ENCODE assay signal across 9 mouse cellular contexts in genomic region chr9:63816540-63816939, GRCm38 (mm10). TPM values are rescaled to one million over a fixed set of nuclear protein-coding genes. Genes with fewer than 3 reads are reported as not detected.
DNase-seq lines count a peak whose midpoint lies in the region; ATAC-seq and TF ChIP-seq lines count a peak whose summit lies in the region.
"Had no signal": no experiment of that assay in that cellular context is flagged by ENCODE, and none has a peak within 500 bp of the region (broad histone marks: within the 10 kb centered on the region; RNA-seq: fewer than 3 reads in every experiment).

No protein-coding gene starts in this region.

- peaks cover 8% of the 10 kb centered on the region; the same call in 1 of the 2 replicates for H3K9me3 ChIP-seq in heart, embryonic 12.5 days (replicated peaks)

- 69% methylated on average over 2 of the region's 2 CpGs for WGBS in lung, adult 2 months
- WGBS in thymus, adult 2 months = 78% methylated on average over 2 of the region's 2 CpGs
- WGBS in heart, embryonic 12.5 days = 50% methylated on average over 2 of the region's 2 CpGs

- no peaks in the 10 kb centered on the region for H3K4me1 ChIP-seq in lung, adult 2 months (ENCODE audit: control insufficient read depth, insufficient read depth, low read length)
- H3K4me1 ChIP-seq in thymus, adult 2 months (replicated peaks; ENCODE audit: control insufficient read depth, insufficient read depth, low read length) = no peaks in the 10 kb centered on the region
- no peaks in the 10 kb centered on the region for H3K4me1 ChIP-seq in heart, embryonic 12.5 days (replicated peaks)

- TF ChIP-seq CTCF in lung, adult 2 months (IDR thresholded peaks at IDR 0.05; ENCODE audit: insufficient read depth, low read length) = 0 out of 2 replicates have a peak, but pooled peaks have one; percentile 36
- peak; percentile 69; the same call in 1 of the 2 replicates for TF ChIP-seq CTCF in thymus, adult 2 months (IDR thresholded peaks at IDR 0.05; ENCODE audit: borderline replicate concordance, control insufficient read depth, extremely low read depth, insufficient read depth, low read length, poor library complexity)

- H3K27ac ChIP-seq in thymus, adult 2 months (ENCODE audit: control insufficient read depth, insufficient read depth, low read length) = no peak overlapping the region
- no peak overlapping the region for H3K27ac ChIP-seq in heart, embryonic 12.5 days (ENCODE audit: poor library complexity, severe bottlenecking)

- TF ChIP-seq POLR2A in lung, adult 2 months (IDR thresholded peaks at IDR 0.05; ENCODE audit: borderline replicate concordance, extremely low read depth, low read depth, low read length) = no peak
- TF ChIP-seq POLR2A in thymus, adult 2 months (IDR thresholded peaks at IDR 0.05; ENCODE audit: control insufficient read depth, extremely low read depth, insufficient read depth, low read length, poor library complexity) = no peak

- no peaks in the 10 kb centered on the region for H3K36me3 ChIP-seq in thymus, adult 2 months (ENCODE audit: control insufficient read depth, insufficient read depth, low read length)
- no peaks in the 10 kb centered on the region for H3K36me3 ChIP-seq in heart, embryonic 12.5 days

- H3K4me2 ChIP-seq in heart, embryonic 12.5 days = no peak overlapping the region

- DNase-seq in adrenal gland, postnatal 10 days = peak; percentile 29
- DNase-seq in adrenal gland, adult 18-20 months (ENCODE audit: low spot score in 2 of 2) = no peak
- DNase-seq in lung, adult 2 months = no peak
- DNase-seq in lung, postnatal 14 days = no peak
- DNase-seq in c-Kit-positive CD71-positive TER-119-positive erythroid progenitor cells, embryonic 14.5 days (ENCODE audit: low spot score) = peak; percentile 37
- DNase-seq in thymus, adult 2 months = peak; percentile 47
- DNase-seq in right cerebral cortex, adult 2 months (ENCODE audit: low spot score in 2 of 2) = no peak

- H3K27me3 ChIP-seq in thymus, adult 2 months (ENCODE audit: control insufficient read depth, insufficient read depth, low read length) = no peaks in the 10 kb centered on the region
- no peaks in the 10 kb centered on the region for H3K27me3 ChIP-seq in heart, embryonic 12.5 days (replicated peaks)

- ATAC-seq in heart, embryonic 12.5 days (ENCODE audit: insufficient number of reproducible peaks, low FRiP score) = no peak
- ATAC-seq: forebrain, embryonic 14.5 days had no signal

- H3K9ac ChIP-seq in heart, embryonic 12.5 days = no peak overlapping the region

- no peak overlapping the region for H3K4me3 ChIP-seq in lung, adult 2 months (replicated peaks; ENCODE audit: extremely low read depth, low read depth, low read length)
- no peak overlapping the region for H3K4me3 ChIP-seq in thymus, adult 2 months (ENCODE audit: control insufficient read depth, insufficient read depth, low read length)
- H3K4me3 ChIP-seq in heart, embryonic 12.5 days = no peak overlapping the region

RNA-seq across cellular contexts. Expression of gene Smad3, which starts 58.7 kb away (rescaled TPM):
- 10 to 100 TPM; 24.4 to 31.8 TPM for total RNA-seq in adrenal gland, postnatal 10 days (2021)
- 10 to 100 TPM; 24.6 to 25.2 TPM for total RNA-seq in adrenal gland, adult 18-20 months (2021)
- polyA plus RNA-seq in lung, adult 2 months (2012; rRNA removed) = 34.6 and 41.0 TPM in 2 replicates
- 63.4 and 70.9 TPM in 2 replicates for polyA plus RNA-seq in thymus, adult 2 months (2012; rRNA removed)
- 17.0 and 18.9 TPM in 2 replicates for polyA plus RNA-seq in heart, embryonic 12.5 days (2016; fragmentation: Nextera tagmentation; extraction: Ambion mirVana)

Comparison
In these comparisons a context has a peak if more than half of its experiments do, and no peak if none do; other contexts are left out.
1. DNase-seq: peak in adrenal gland, postnatal 10 days (single experiment), c-Kit-positive CD71-positive TER-119-positive erythroid progenitor cells, embryonic 14.5 days (single experiment) and thymus, adult 2 months (single experiment); none in adrenal gland, adult 18-20 months (0 of 2), lung, adult 2 months (single experiment), lung, postnatal 14 days (single experiment) and right cerebral cortex, adult 2 months (0 of 2).